Mouse (Mus musculus) ovary, postnatal 10 days (tissue): ENCODE data around the gene Tead1.

Experiments used
- DNase-seq: peaks from one replicate; pipeline ENCODE4 v3.0.0; 2022; ENCODE audit warnings: low spot score

The Tead1 gene

GRCm38 (mm10) chr7:112730209-112730608, 51.1 kb downstream of the Tead1 start:
- DNase-seq = no peak

GRCm38 (mm10) chr7:112731584-112731983, 52.5 kb downstream of the Tead1 start:
- DNase-seq = no peak

- no peak for DNase-seq
Observed at GRCm38 (mm10) chr7:112739174-112739573, 60.1 kb downstream of the Tead1 start.

- no peak for DNase-seq
Observed at GRCm38 (mm10) chr7:112741790-112742189, 62.7 kb downstream of the Tead1 start.

- DNase-seq = no peak
Observed at GRCm38 (mm10) chr7:112743063-112743462, 63.9 kb downstream of the Tead1 start.

- peak; percentile 29 for DNase-seq
Observed at GRCm38 (mm10) chr7:112743621-112744395, 64.7 kb downstream of the Tead1 start.

GRCm38 (mm10) chr7:112747187-112747586, 68.1 kb downstream of the Tead1 start:
- no peak for DNase-seq

- no peak for DNase-seq
Observed at GRCm38 (mm10) chr7:112747836-112748235, 68.7 kb downstream of the Tead1 start.

- no peak for DNase-seq
Observed at GRCm38 (mm10) chr7:112748327-112748726, 69.2 kb downstream of the Tead1 start.

- no peak for DNase-seq
Observed at GRCm38 (mm10) chr7:112750101-112750500, 71.0 kb downstream of the Tead1 start.

- DNase-seq = no peak
Observed at GRCm38 (mm10) chr7:112752311-112752710, 73.2 kb downstream of the Tead1 start.

- DNase-seq = no peak
Observed at GRCm38 (mm10) chr7:112753314-112753713, 74.2 kb downstream of the Tead1 start.

GRCm38 (mm10) chr7:112759359-112759975, 80.3 kb downstream of the Tead1 start:
- no peak for DNase-seq

GRCm38 (mm10) chr7:112760293-112760692, 81.2 kb downstream of the Tead1 start:
- no peak for DNase-seq

- no peak for DNase-seq
Observed at GRCm38 (mm10) chr7:112760782-112761181, 81.7 kb downstream of the Tead1 start.

- no peak for DNase-seq
Observed at GRCm38 (mm10) chr7:112762870-112763269, 83.8 kb downstream of the Tead1 start.

GRCm38 (mm10) chr7:112763513-112763912, 84.4 kb downstream of the Tead1 start:
- DNase-seq = no peak

GRCm38 (mm10) chr7:112764921-112765320, 85.8 kb downstream of the Tead1 start:
- DNase-seq = no peak

- no peak for DNase-seq
Observed at GRCm38 (mm10) chr7:112769866-112770265, 90.7 kb downstream of the Tead1 start.

- DNase-seq = no peak
Observed at GRCm38 (mm10) chr7:112771461-112771860, 92.3 kb downstream of the Tead1 start.

GRCm38 (mm10) chr7:112772777-112773176, 93.7 kb downstream of the Tead1 start:
- DNase-seq = no peak

GRCm38 (mm10) chr7:112773601-112774000, 94.5 kb downstream of the Tead1 start:
- DNase-seq = no peak

- DNase-seq = no peak
Observed at GRCm38 (mm10) chr7:112775816-112776215, 96.7 kb downstream of the Tead1 start.

GRCm38 (mm10) chr7:112776670-112777069, 97.6 kb downstream of the Tead1 start:
- no peak for DNase-seq
